Mouse (Mus musculus) liver, embryonic 16.5 days (tissue): ENCODE data around the gene Stk10. TPM values are rescaled to one million over a fixed set of nuclear protein-coding genes. Genes with fewer than 3 reads are reported as not detected.

ENCODE experiments used
- ATAC-seq: fragments of 200-750 bp; cut with Nextera tagmentation; 2 replicates; pipeline ENCODE4 v1.8.0; 2017; ENCODE audit warnings: low read depth, mild to moderate bottlenecking, moderate number of reproducible peaks, moderate library complexity
- H3K27ac ChIP-seq: fragments of 300-500 bp; sonication (generic); 2 replicates; pipeline ENCODE4 v1.5.1; 2014; ENCODE audit warnings: mild to moderate bottlenecking, low read length
- H3K27me3 ChIP-seq: fragments of 300-500 bp; sonication (generic); 2 replicates; pipeline ENCODE4 v1.6.1; 2014; ENCODE audit warnings: low read depth, low read length, mixed read lengths; ENCODE audit not compliant: control insufficient read depth, insufficient read depth
- H3K36me3 ChIP-seq: fragments of 300-500 bp; sonication (generic); 2 replicates; pipeline ENCODE4 v1.6.1; 2014; ENCODE audit warnings: mild to moderate bottlenecking; ENCODE audit not compliant: control insufficient read depth, insufficient read depth
- H3K4me1 ChIP-seq: fragments of 300-500 bp; sonication (generic); 2 replicates; pipeline ENCODE4 v1.6.1; 2014; ENCODE audit warnings: low read depth, low read length, mixed read lengths; ENCODE audit not compliant: control insufficient read depth
- H3K4me2 ChIP-seq: fragments of 300-500 bp; sonication (generic); 2 replicates; pipeline ENCODE4 v1.6.1; 2014; ENCODE audit warnings: low read depth, low read length, mixed read lengths
- H3K4me3 ChIP-seq: fragments of 300-500 bp; sonication (generic); 2 replicates; pipeline ENCODE4 v1.5.1; 2014; ENCODE audit warnings: low read depth, mild to moderate bottlenecking, low read length
- H3K9ac ChIP-seq: fragments of 300-500 bp; sonication (generic); 2 replicates; pipeline ENCODE4 v1.6.1; 2014; ENCODE audit warnings: low read depth, low read length
- H3K9me3 ChIP-seq: fragments of 300-500 bp; sonication (generic); replicated peaks from 2 replicates; pipeline ENCODE4 v1.6.1; 2016; ENCODE audit warnings: low read length; ENCODE audit not compliant: control insufficient read depth
- WGBS: fragments of 180-500 bp; shearing (Covaris S2); extraction: QIAGEN DNeasy Blood & Tissue Kit; methylation state at CpG from one replicate; pipeline ENCODE4 v1.1.7; 2014; ENCODE audit not compliant: insufficient replicate concordance; 5-methylcytosine and 5-hydroxymethylcytosine counted together
- polyA plus RNA-seq: library from polyadenylated mRNA; unstranded; fragments of >200 nt; fragmentation: Nextera tagmentation; extraction: Ambion mirVana; gene quantifications from 2 replicates; pipeline ENCODE4 v1.2.1, GENCODE M21; 2015

Stk10 gene
- polyA plus RNA-seq, 1 experiment from 2014 or later: 4.8 TPM

GRCm38 (mm10) chr11:32535646-32536045 lies 2.5 kb downstream of the Stk10 start:
- no peaks in the 10 kb centered on the region for H3K27me3 ChIP-seq
- H3K9me3 ChIP-seq: no peaks in the 10 kb centered on the region
- ATAC-seq: no peak
- 85% methylated on average over 4 of the region's 4 CpGs for WGBS
- H3K36me3 ChIP-seq: no peaks in the 10 kb centered on the region
- no peak overlapping the region for H3K27ac ChIP-seq
- H3K9ac ChIP-seq: no peak overlapping the region
- no peak overlapping the region for H3K4me2 ChIP-seq
- no peak overlapping the region for H3K4me3 ChIP-seq
- H3K4me1 ChIP-seq: peaks cover 55% of the 10 kb centered on the region

GRCm38 (mm10) chr11:32536954-32537353 lies 3.8 kb downstream of the Stk10 start:
- ATAC-seq: no peak
- no peak overlapping the region for H3K4me2 ChIP-seq
- peaks cover 64% of the 10 kb centered on the region for H3K4me1 ChIP-seq
- whole genome bisulfite sequencing: 47% methylated on average over 7 of the region's 7 CpGs
- no peaks in the 10 kb centered on the region for H3K9me3 ChIP-seq
- no peak overlapping the region for H3K4me3 ChIP-seq
- no peaks in the 10 kb centered on the region for H3K36me3 ChIP-seq
- no peaks in the 10 kb centered on the region for H3K27me3 ChIP-seq
- no peak overlapping the region for H3K9ac ChIP-seq
- no peak overlapping the region for H3K27ac ChIP-seq

GRCm38 (mm10) chr11:32538435-32538834 lies 5.3 kb downstream of the Stk10 start:
- WGBS: 56% methylated on average over 6 of the region's 6 CpGs
- no peaks in the 10 kb centered on the region for H3K27me3 ChIP-seq
- H3K4me2 ChIP-seq: no peak overlapping the region
- H3K27ac ChIP-seq: peak overlapping the region; percentile 50
- ATAC-seq: no peak
- H3K9me3 ChIP-seq: no peaks in the 10 kb centered on the region
- no peak overlapping the region for H3K9ac ChIP-seq
- peaks cover 72% of the 10 kb centered on the region for H3K4me1 ChIP-seq
- H3K36me3 ChIP-seq: no peaks in the 10 kb centered on the region
- H3K4me3 ChIP-seq: no peak overlapping the region

- no peaks in the 10 kb centered on the region for H3K9me3 ChIP-seq
- no peak overlapping the region for H3K4me2 ChIP-seq
- no peak overlapping the region for H3K4me3 ChIP-seq
- peaks cover 72% of the 10 kb centered on the region for H3K4me1 ChIP-seq
- ATAC-seq: no peak
- no peaks in the 10 kb centered on the region for H3K36me3 ChIP-seq
- H3K27me3 ChIP-seq: no peaks in the 10 kb centered on the region
- H3K27ac ChIP-seq: peak overlapping the region; percentile 50
- H3K9ac ChIP-seq: peak overlapping the region; percentile 17; the same call in 1 of the 2 replicates
- 37% methylated on average over 4 of the region's 4 CpGs for WGBS
Measured at GRCm38 (mm10) chr11:32538846-32539245, 5.7 kb downstream of the Stk10 start.

GRCm38 (mm10) chr11:32539717-32540116 lies 6.6 kb downstream of the Stk10 start:
- no peaks in the 10 kb centered on the region for H3K36me3 ChIP-seq
- no peak overlapping the region; the same call in 1 of the 2 replicates for H3K9ac ChIP-seq
- no peak overlapping the region for H3K4me3 ChIP-seq
- H3K27me3 ChIP-seq: no peaks in the 10 kb centered on the region
- no peaks in the 10 kb centered on the region for H3K9me3 ChIP-seq
- peaks cover 69% of the 10 kb centered on the region for H3K4me1 ChIP-seq
- no peak for ATAC-seq
- no peak overlapping the region for H3K4me2 ChIP-seq
- 77% methylated on average over 7 of the region's 7 CpGs for WGBS
- H3K27ac ChIP-seq: no peak overlapping the region

GRCm38 (mm10) chr11:32540463-32540862 lies 7.4 kb downstream of the Stk10 start:
- no peak for ATAC-seq
- Histone ChIP-seq H3K27me3 (no peaks in the 10 kb centered on the region), H3K9me3 (no peaks in the 10 kb centered on the region), H3K9ac (no peak overlapping the region), H3K27ac (peak overlapping the region; percentile 0; the same call in 1 of the 2 replicates), H3K4me2 (no peak overlapping the region), H3K36me3 (no peaks in the 10 kb centered on the region), H3K4me3 (no peak overlapping the region), H3K4me1 (peaks cover 65% of the 10 kb centered on the region)
- WGBS: 55% methylated on average over 6 of the region's 6 CpGs

GRCm38 (mm10) chr11:32542181-32542580 lies 9.1 kb downstream of the Stk10 start:
- H3K9me3 ChIP-seq: no peaks in the 10 kb centered on the region
- H3K9ac ChIP-seq: peak overlapping the region; percentile 27
- H3K4me2 ChIP-seq: peak overlapping the region; percentile 57
- 36% methylated on average over 4 of the region's 4 CpGs for WGBS
- H3K4me1 ChIP-seq: peaks cover 65% of the 10 kb centered on the region
- no peaks in the 10 kb centered on the region for H3K27me3 ChIP-seq
- ATAC-seq: no peak
- H3K36me3 ChIP-seq: no peaks in the 10 kb centered on the region
- peak overlapping the region; percentile 44 for H3K4me3 ChIP-seq
- H3K27ac ChIP-seq: peak overlapping the region; percentile 90

GRCm38 (mm10) chr11:32542687-32543411 lies 9.7 kb downstream of the Stk10 start:
- Histone ChIP-seq H3K4me3 (peak overlapping the region; percentile 44), H3K9me3 (no peaks in the 10 kb centered on the region), H3K4me1 (peaks cover 65% of the 10 kb centered on the region), H3K4me2 (peak overlapping the region; percentile 57), H3K27ac (peak overlapping the region; percentile 90), H3K27me3 (no peaks in the 10 kb centered on the region), H3K36me3 (no peaks in the 10 kb centered on the region), H3K9ac (peak overlapping the region; percentile 42)
- 16% methylated on average over 2 of the region's 3 CpGs for WGBS
- peak; percentile 96 for ATAC-seq

GRCm38 (mm10) chr11:32544041-32544440 lies 10.9 kb downstream of the Stk10 start:
- H3K9me3 ChIP-seq: no peaks in the 10 kb centered on the region
- no peaks in the 10 kb centered on the region for H3K36me3 ChIP-seq
- 72% methylated on average over 6 of the region's 6 CpGs for WGBS
- H3K4me1 ChIP-seq: peaks cover 53% of the 10 kb centered on the region
- peak overlapping the region; percentile 90 for H3K27ac ChIP-seq
- H3K4me2 ChIP-seq: peak overlapping the region; percentile 57
- ATAC-seq: no peak
- H3K4me3 ChIP-seq: no peak overlapping the region
- peak overlapping the region; percentile 30 for H3K9ac ChIP-seq
- no peaks in the 10 kb centered on the region for H3K27me3 ChIP-seq
